Mouse (Mus musculus) CH12.LX (cell line): Measurements from ENCODE around the gene 9130019O22Rik. TPM values are rescaled to one million over a fixed set of nuclear protein-coding genes. Genes with fewer than 3 reads are reported as not detected.

ENCODE experiments used
- DNase-seq: peaks from one replicate; pipeline ENCODE4 v3.0.0-alpha.2; 2013; ENCODE audit errors: extremely low read depth
- H3K27ac ChIP-seq: 2 replicates; pipeline ENCODE4 v1.5.1; 2012; ENCODE audit warnings: low read depth, mild to moderate bottlenecking, control low read depth, moderate library complexity; ENCODE audit not compliant: insufficient read depth
- H3K27me3 ChIP-seq: replicated peaks from 2 replicates; pipeline ENCODE3; 2012; ENCODE audit warnings: inconsistent platforms
- H3K36me3 ChIP-seq, 2 experiments: replicated peaks in 1 of 2; 2 replicates each; pipeline versions ENCODE3 to v1.6.1; 2012; ENCODE audit warnings: inconsistent platforms in 1 of 2, low read length in 1 of 2, mild to moderate bottlenecking in 1 of 2, mixed read lengths in 1 of 2, moderate library complexity in 1 of 2; ENCODE audit not compliant: control insufficient read depth in 1 of 2, insufficient read depth in 1 of 2
- H3K4me1 ChIP-seq, 2 experiments: 2 replicates each; pipeline ENCODE4 v1.6.1; 2012; ENCODE audit warnings: inconsistent platforms in 1 of 2, moderate library complexity in 1 of 2; ENCODE audit not compliant: insufficient read depth in 2 of 2, control insufficient read depth in 1 of 2
- H3K4me2 ChIP-seq: 2 replicates; pipeline ENCODE4 v1.6.1; 2012; ENCODE audit warnings: low read depth, mild to moderate bottlenecking, control low read depth; ENCODE audit not compliant: poor library complexity, insufficient read depth, severe bottlenecking
- H3K4me3 ChIP-seq, 3 experiments: fragments of 150-350 bp in 1 of 3; sonication (generic) in 1 of 3; replicated peaks in 1 of 3; 2 replicates each; pipeline versions ENCODE3 to v1.5.1; 2011 to 2012; ENCODE audit warnings: low read depth in 2 of 3, low read length in 2 of 3, mild to moderate bottlenecking in 2 of 3, moderate library complexity in 2 of 3, control low read depth in 1 of 3, improper control_type of control experiment in 1 of 3, inconsistent platforms in 1 of 3, mixed read lengths in 1 of 3; ENCODE audit not compliant: poor library complexity in 1 of 3
- H3K79me2 ChIP-seq: replicated peaks from 2 replicates; pipeline ENCODE4 v1.6.1; 2012; ENCODE audit warnings: mild to moderate bottlenecking, moderate library complexity; ENCODE audit not compliant: control insufficient read depth, poor library complexity, insufficient read depth, severe bottlenecking; ENCODE audit errors: extremely low read depth
- H3K9ac ChIP-seq: 2 replicates; pipeline ENCODE4 v1.6.1; 2012; ENCODE audit warnings: low read depth, mild to moderate bottlenecking, control low read depth, moderate library complexity; ENCODE audit not compliant: insufficient read depth
- H3K9me3 ChIP-seq: replicated peaks from 2 replicates; pipeline ENCODE3; 2012; ENCODE audit warnings: low read length, inconsistent platforms, mixed read lengths
- BHLHE40 ChIP-seq: IDR thresholded peaks from 2 replicates; pipeline ENCODE4 v1.6.1; 2011; ENCODE audit warnings: mild to moderate bottlenecking, low read depth, low read length, improper control_type of control experiment
- CHD1 ChIP-seq: IDR thresholded peaks from 2 replicates; pipeline ENCODE4 v1.6.1; 2012; ENCODE audit warnings: low read depth, low read length, improper control_type of control experiment, inconsistent platforms
- CHD2 ChIP-seq: IDR thresholded peaks from 2 replicates; pipeline ENCODE4 v1.6.1; 2011; ENCODE audit warnings: low read length, improper control_type of control experiment
- CTCF ChIP-seq, 2 experiments: IDR thresholded peaks in 1 of 2; conservative IDR thresholded peaks in 1 of 2; 2 replicates each; pipeline ENCODE4 v1.5.1; 2011 to 2012; ENCODE audit warnings: low read depth in 2 of 2, low read length in 2 of 2, improper control_type of control experiment in 1 of 2, inconsistent platforms in 1 of 2, mild to moderate bottlenecking in 1 of 2, moderate library complexity in 1 of 2
- E2F4 ChIP-seq: IDR thresholded peaks from 2 replicates; pipeline ENCODE4 v1.6.1; 2011; ENCODE audit warnings: low read depth, low read length, improper control_type of control experiment; ENCODE audit not compliant: insufficient replicate concordance
- ELF1 ChIP-seq: IDR thresholded peaks from 2 replicates; pipeline ENCODE4 v1.6.1; 2014; ENCODE audit warnings: low read depth, mild to moderate bottlenecking, inconsistent platforms, low read length, improper control_type of control experiment
- GABPA ChIP-seq: IDR thresholded peaks from 2 replicates; pipeline ENCODE4 v1.6.1; 2012; ENCODE audit warnings: low read depth, low read length, improper control_type of control experiment, inconsistent platforms; ENCODE audit not compliant: insufficient replicate concordance
- HCFC1 ChIP-seq: IDR thresholded peaks from 2 replicates; pipeline ENCODE4 v1.6.1; 2012; ENCODE audit warnings: low read depth, mild to moderate bottlenecking, inconsistent platforms, low read length, improper control_type of control experiment
- IRF4 ChIP-seq: IDR thresholded peaks from 2 replicates; pipeline ENCODE4 v1.6.1; 2014; ENCODE audit warnings: low read depth, mild to moderate bottlenecking, inconsistent platforms, low read length, improper control_type of control experiment
- JUN ChIP-seq: IDR thresholded peaks from 2 replicates; pipeline ENCODE4 v1.6.1; 2011; ENCODE audit warnings: low read depth, mild to moderate bottlenecking, low read length, improper control_type of control experiment, moderate library complexity; ENCODE audit not compliant: insufficient read depth
- JUND ChIP-seq: conservative IDR thresholded peaks from 2 replicates; pipeline ENCODE4 v1.6.1; 2011; ENCODE audit warnings: low read depth, low read length, improper control_type of control experiment
- MAX ChIP-seq: IDR thresholded peaks from 2 replicates; pipeline ENCODE4 v1.6.1; 2011; ENCODE audit warnings: low read length, improper control_type of control experiment
- MEF2A ChIP-seq: IDR thresholded peaks from 2 replicates; pipeline ENCODE4 v1.6.1; 2014; ENCODE audit warnings: low read depth, mild to moderate bottlenecking, inconsistent platforms, low read length, improper control_type of control experiment, borderline replicate concordance
- MXI1 ChIP-seq: IDR thresholded peaks from 2 replicates; pipeline ENCODE4 v1.6.1; 2011; ENCODE audit warnings: mild to moderate bottlenecking, low read depth, low read length, improper control_type of control experiment
- NELFE ChIP-seq: IDR thresholded peaks from 2 replicates; pipeline ENCODE4 v1.6.1; 2011; ENCODE audit warnings: low read depth, low read length, improper control_type of control experiment
- NRF1 ChIP-seq: IDR thresholded peaks from 2 replicates; pipeline ENCODE4 v1.6.1; 2014; ENCODE audit warnings: low read depth, mild to moderate bottlenecking, inconsistent platforms, low read length, improper control_type of control experiment, moderate library complexity
- PAX5 ChIP-seq: IDR thresholded peaks from 2 replicates; pipeline ENCODE4 v1.6.1; 2012; ENCODE audit warnings: low read length, inconsistent platforms, mixed read lengths
- RAD21 ChIP-seq: IDR thresholded peaks from 2 replicates; pipeline ENCODE4 v1.6.1; 2011; ENCODE audit warnings: low read depth, mild to moderate bottlenecking, low read length, improper control_type of control experiment, moderate library complexity
- SIN3A ChIP-seq: IDR thresholded peaks from 2 replicates; pipeline ENCODE4 v1.6.1; 2012; ENCODE audit warnings: low read length, improper control_type of control experiment, inconsistent platforms
- USF1 ChIP-seq: IDR thresholded peaks from 2 replicates; pipeline ENCODE4 v1.6.1; 2014; ENCODE audit warnings: low read depth, mild to moderate bottlenecking, inconsistent platforms, low read length, improper control_type of control experiment
- ZC3H11A ChIP-seq: IDR thresholded peaks from 2 replicates; pipeline ENCODE4 v1.6.1; 2012; ENCODE audit warnings: low read depth, mild to moderate bottlenecking, inconsistent platforms, low read length, improper control_type of control experiment
- ZKSCAN1 ChIP-seq: IDR thresholded peaks from 2 replicates; pipeline ENCODE4 v1.6.1; 2012; ENCODE audit warnings: low read depth, inconsistent platforms, low read length, improper control_type of control experiment, borderline replicate concordance
- ZMIZ1 ChIP-seq: IDR thresholded peaks from 2 replicates; pipeline ENCODE4 v1.6.1; 2012; ENCODE audit warnings: low read depth, mild to moderate bottlenecking, inconsistent platforms, low read length, improper control_type of control experiment
- ZNF384 ChIP-seq: IDR thresholded peaks from 2 replicates; pipeline ENCODE4 v1.6.1; 2012; ENCODE audit warnings: low read depth, low read length, improper control_type of control experiment, inconsistent platforms
- dilution Hi-C: fragments of 300-500 bp; cut with MboI; formaldehyde crosslinking; loops from 2 replicates; pipeline ENCODE4 v1.14.3; 2020; ENCODE audit warnings: low sequenced_read_pairs; ENCODE audit not compliant: extremely low pct_unique_long_range_greater_than_20kb, extremely low pct_ligation_motif_present
- in situ Hi-C: fragments of 300-500 bp; cut with MboI; formaldehyde crosslinking; loops from 3 replicates; pipeline ENCODE4 v1.14.3; 2019; ENCODE audit warnings: low sequenced_read_pairs, low pct_ligation_motif_present, low pct_unique_long_range_greater_than_20kb, mixed read lengths
- polyA plus RNA-seq: library from polyadenylated mRNA; unstranded; fragments of >175 nt; gene quantifications from 2 replicates; pipeline ENCODE4 v1.2.1, GENCODE M21; 2012; ENCODE audit warnings: low read depth; ENCODE audit not compliant: insufficient read length
- total RNA-seq, 2 experiments: library from RNA; depleted of rRNA; stranded (reverse); fragments of 300-350 nt in 1 of 2; fragments of >200 nt in 1 of 2; gene quantifications; 2 replicates each; pipeline ENCODE4 v1.2.3; 2012 to 2014

The 9130019O22Rik gene
- total and polyA plus RNA-seq, 3 experiments = 3.3 to 4.2 (median 4.0) TPM

DNA sequence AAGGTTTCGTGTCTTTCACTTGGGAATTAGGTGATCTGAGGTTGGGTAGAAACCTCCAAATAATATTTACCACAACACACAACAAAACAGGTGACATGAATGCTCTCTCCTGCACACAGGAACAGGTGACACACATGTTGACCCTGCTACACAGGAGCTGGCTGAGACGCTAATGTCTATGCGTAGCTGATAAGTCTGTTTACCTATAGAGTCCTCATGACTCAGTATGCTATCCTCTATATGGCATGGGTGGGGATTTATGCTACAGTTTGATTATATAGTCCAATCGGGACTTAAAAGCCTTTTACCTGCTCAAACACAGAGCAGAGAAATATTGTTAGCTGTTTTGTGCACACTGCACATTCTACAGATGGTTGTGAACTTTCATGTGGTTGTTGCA lies 26.7 kb downstream of the 9130019O22Rik start:
- Histone ChIP-seq H3K27ac (no peak overlapping the region), H3K4me3 (no peak overlapping the region), H3K4me1 (no peaks in the 10 kb centered on the region; a peak in 1 of 4 replicates), H3K9ac (no peak overlapping the region), H3K4me2 (no peak overlapping the region), H3K36me3 (no peaks in the 10 kb centered on the region), H3K27me3 (peaks cover 16% of the 10 kb centered on the region), H3K9me3 (no peaks in the 10 kb centered on the region), H3K79me2 (no peaks in the 10 kb centered on the region)
- in situ Hi-C loops = loop anchor here (5.0 to 25.0 kb wide), 2 partner anchors 117 to 402 kb away; partner anchors contain the start of genes Fbrs and Orai3
- dilution Hi-C loops = no loop called here
- TF ChIP-seq JUND (no peak), ZKSCAN1 (no peak), RAD21 (no peak), IRF4 (no peak), E2F4 (no peak), MXI1 (no peak), USF1 (no peak), ZC3H11A (no peak), NELFE (no peak), BHLHE40 (no peak), MEF2A (no peak), JUN (no peak), SIN3A (no peak), ZNF384 (no peak), CHD2 (no peak)
- TF ChIP-seq, all 38 proteins: peak for 0
- DNase-seq = no peak

DNA sequence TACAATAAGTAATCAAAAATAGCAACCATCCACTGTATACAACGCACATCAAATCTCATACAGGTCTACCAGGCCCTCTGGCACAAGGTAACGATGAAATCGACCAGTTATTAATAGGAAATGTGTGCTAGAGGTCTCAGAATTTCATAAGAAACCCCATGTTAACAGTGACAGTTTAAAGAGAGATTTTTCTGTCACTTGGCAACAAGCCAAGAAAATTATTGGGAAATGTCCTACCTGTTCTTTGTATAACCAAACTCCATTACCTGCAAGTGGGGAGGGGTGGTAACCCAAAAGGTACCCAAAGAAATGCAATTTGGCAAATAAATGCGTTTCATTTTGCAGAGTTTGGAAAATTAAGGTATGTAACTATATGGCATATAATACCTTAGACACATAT lies 28.5 kb downstream of the 9130019O22Rik start:
- DNase-seq = no peak
- Histone ChIP-seq H3K4me3 (no peak overlapping the region), H3K79me2 (no peaks in the 10 kb centered on the region), H3K36me3 (no peaks in the 10 kb centered on the region), H3K4me1 (no peaks in the 10 kb centered on the region; a peak in 1 of 4 replicates), H3K9me3 (peaks cover 3% of the 10 kb centered on the region), H3K27ac (no peak overlapping the region), H3K4me2 (no peak overlapping the region), H3K27me3 (peaks cover 16% of the 10 kb centered on the region), H3K9ac (no peak overlapping the region)
- in situ Hi-C loops (loop anchor here (25.0 kb wide), 1 partner anchor 404 kb away; the partner anchor contains the start of gene Orai3), dilution Hi-C loops (no loop called here)
- TF ChIP-seq ZKSCAN1 (no peak), HCFC1 (no peak), GABPA (no peak), USF1 (no peak), PAX5 (no peak), MAX (no peak), ELF1 (no peak), CHD1 (no peak), SIN3A (no peak), NELFE (no peak), MEF2A (no peak), NRF1 (no peak), CHD2 (no peak), CTCF (conservative IDR thresholded peaks at IDR 0.05 in 1 of 2, IDR thresholded peaks at IDR 0.05 in 1 of 2; ENCODE audit: low read depth in 2 of 2, low read length in 2 of 2) (no peak), ZMIZ1 (no peak)
